Mouse (Mus musculus) midbrain, embryonic 13.5 days (tissue): ENCODE measurements around the gene Kif26a. TPM values are rescaled to one million over a fixed set of nuclear protein-coding genes. Genes with fewer than 3 reads are reported as not detected.
A peak's percentile ranks its signal among the peaks of the same experiment; 100 is the strongest.

Experiments
- ATAC-seq: fragments of 200-750 bp; cut with Nextera tagmentation; 2 replicates; pipeline ENCODE4 v1.8.0; 2017; ENCODE audit warnings: mild to moderate bottlenecking, moderate TSS enrichment, moderate library complexity
- H3K27ac ChIP-seq: fragments of 300-500 bp; sonication (generic); 2 replicates; pipeline ENCODE4 v1.5.1; 2015; ENCODE audit warnings: inconsistent platforms, mild to moderate bottlenecking, moderate library complexity
- H3K27me3 ChIP-seq: fragments of 300-500 bp; sonication (generic); 2 replicates; pipeline ENCODE4 v1.6.1; 2015; ENCODE audit warnings: mild to moderate bottlenecking, inconsistent platforms
- H3K36me3 ChIP-seq: fragments of 300-500 bp; sonication (generic); 2 replicates; pipeline ENCODE4 v1.6.1; 2015; ENCODE audit warnings: mild to moderate bottlenecking, inconsistent platforms
- H3K4me1 ChIP-seq: fragments of 300-500 bp; sonication (generic); replicated peaks from 2 replicates; pipeline ENCODE4 v1.6.1; 2015; ENCODE audit warnings: inconsistent platforms
- H3K4me2 ChIP-seq: fragments of 300-500 bp; sonication (generic); replicated peaks from 2 replicates; pipeline ENCODE4 v1.6.1; 2015; ENCODE audit warnings: moderate library complexity, mild to moderate bottlenecking, inconsistent platforms
- H3K4me3 ChIP-seq: fragments of 300-500 bp; sonication (generic); replicated peaks from 2 replicates; pipeline ENCODE4 v1.5.1; 2015; ENCODE audit warnings: mild to moderate bottlenecking, inconsistent platforms
- H3K9ac ChIP-seq: fragments of 300-500 bp; sonication (generic); replicated peaks from 2 replicates; pipeline ENCODE4 v1.6.1; 2015; ENCODE audit warnings: mild to moderate bottlenecking, inconsistent platforms
- H3K9me3 ChIP-seq: fragments of 300-500 bp; sonication (generic); 2 replicates; pipeline ENCODE4 v1.6.1; 2016; ENCODE audit warnings: mild to moderate bottlenecking, inconsistent platforms
- WGBS: fragments of 180-500 bp; shearing (Covaris S2); methylation state at CpG from one replicate; pipeline ENCODE4 v1.1.7; 2015; 5-methylcytosine and 5-hydroxymethylcytosine counted together
- polyA plus RNA-seq: library from polyadenylated mRNA; unstranded; fragments of >200 nt; fragmentation: Nextera tagmentation; extraction: Ambion mirVana; gene quantifications from 2 replicates; pipeline ENCODE4 v1.2.1, GENCODE M21; 2015

Kif26a gene
- polyA plus RNA-seq, 1 experiment from 2014 or later: 11.4 TPM

DNA sequence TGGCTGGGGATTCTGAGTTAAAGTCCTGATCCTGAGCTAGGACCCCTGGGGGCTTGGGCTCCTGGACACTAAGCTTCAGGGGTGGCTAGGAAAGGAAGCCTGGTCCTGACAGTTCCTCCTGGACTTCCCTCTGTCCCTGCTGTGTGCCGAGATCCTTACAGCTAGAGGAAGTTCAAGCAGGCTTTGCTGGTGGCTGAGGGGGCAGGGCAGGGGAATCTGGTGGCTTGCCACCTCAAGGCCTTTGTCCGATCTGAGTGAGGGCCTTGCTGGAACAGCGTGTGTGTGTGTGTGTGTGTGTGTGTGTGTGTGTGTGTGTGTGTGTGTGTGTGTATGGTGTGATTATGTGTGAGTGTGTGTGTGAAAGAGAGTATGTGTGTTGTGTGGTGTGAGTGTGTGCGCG, 8.5 kb downstream of the Kif26a start:
- Histone ChIP-seq H3K9me3 (no peaks in the 10 kb centered on the region), H3K27me3 (peaks cover 15% of the 10 kb centered on the region), H3K9ac (no peak overlapping the region), H3K4me2 (peak overlapping the region; percentile 14; the same call in 1 of the 2 replicates), H3K4me3 (no peak overlapping the region), H3K27ac (0 out of 2 replicates have a peak overlapping the region, but pooled peaks have one; percentile 12), H3K36me3 (peaks cover 16% of the 10 kb centered on the region), H3K4me1 (peaks cover 92% of the 10 kb centered on the region)
- ATAC-seq: no peak
- 55% methylated on average over 4 of the region's 5 CpGs for WGBS

- ATAC-seq: no peak
- Histone ChIP-seq H3K4me3 (no peak overlapping the region), H3K36me3 (peaks cover 22% of the 10 kb centered on the region), H3K4me2 (peak overlapping the region; percentile 14; the same call in 1 of the 2 replicates), H3K9me3 (no peaks in the 10 kb centered on the region), H3K9ac (0 out of 2 replicates have a peak overlapping the region, but pooled peaks have one; percentile 42), H3K27me3 (peaks cover 20% of the 10 kb centered on the region), H3K4me1 (peaks cover 83% of the 10 kb centered on the region), H3K27ac (peak overlapping the region; percentile 12; the same call in 1 of the 2 replicates)
- 36% methylated on average over 16 of the region's 16 CpGs for WGBS
Observed at GRCm38 (mm10) chr12:112155218-112156051, 9.4 kb downstream of the Kif26a start.

DNA sequence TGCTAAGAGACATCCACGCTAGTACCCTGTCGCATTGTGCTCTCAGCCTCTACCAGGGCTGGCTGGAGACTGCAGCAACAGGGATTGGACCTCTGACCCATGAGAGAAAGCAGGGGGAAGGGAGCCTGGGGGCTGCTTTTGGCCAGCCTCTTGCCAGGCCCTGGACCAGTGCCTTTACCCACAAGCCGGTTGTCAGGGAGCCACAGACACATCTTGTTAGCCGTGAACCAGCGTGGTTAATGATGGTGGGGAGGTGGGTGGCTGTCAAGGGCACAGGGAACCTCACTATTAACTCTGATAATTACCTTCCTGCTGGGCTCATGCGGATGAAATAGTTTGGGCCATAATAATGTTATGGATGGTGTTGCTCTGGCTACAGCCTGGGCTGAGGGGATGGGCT, 10.8 kb downstream of the Kif26a start:
- no peak for ATAC-seq
- H3K27me3 ChIP-seq: peaks cover 24% of the 10 kb centered on the region
- WGBS: 62% methylated on average over 6 of the region's 6 CpGs
- H3K4me1 ChIP-seq: peaks cover 83% of the 10 kb centered on the region
- no peaks in the 10 kb centered on the region for H3K9me3 ChIP-seq
- H3K4me3 ChIP-seq: no peak overlapping the region
- peak overlapping the region; percentile 36; the same call in 1 of the 2 replicates for H3K27ac ChIP-seq
- no peak overlapping the region for H3K4me2 ChIP-seq
- peaks cover 22% of the 10 kb centered on the region for H3K36me3 ChIP-seq
- 0 out of 2 replicates have a peak overlapping the region, but pooled peaks have one; percentile 33 for H3K9ac ChIP-seq

- Histone ChIP-seq H3K27me3 (peaks cover 21% of the 10 kb centered on the region), H3K4me1 (peaks cover 84% of the 10 kb centered on the region)
Observed at GRCm38 (mm10) chr12:112158246-112158645, 12.2 kb downstream of the Kif26a start.

DNA sequence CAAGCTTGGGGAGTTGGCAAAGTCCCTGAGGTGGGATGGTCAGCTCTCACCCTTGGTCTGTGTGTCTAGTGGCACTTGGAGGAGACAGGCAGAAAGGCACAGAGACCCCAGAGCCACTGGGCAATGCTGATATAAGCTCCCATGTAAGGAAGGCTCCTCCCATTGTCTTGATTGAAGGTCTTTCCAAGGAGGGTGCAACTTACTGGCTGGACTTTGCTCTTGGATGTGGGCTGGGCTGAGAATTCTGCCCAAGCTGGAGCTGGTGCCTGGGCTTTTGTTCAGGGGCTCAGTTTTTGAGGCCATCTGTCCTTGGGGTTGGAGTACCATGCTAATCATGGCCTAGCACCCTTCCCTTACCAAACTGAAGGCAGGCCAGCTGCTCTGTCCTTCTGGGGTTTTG, 12.8 kb downstream of the Kif26a start:
- Histone ChIP-seq H3K4me1 (peaks cover 84% of the 10 kb centered on the region), H3K9me3 (no peaks in the 10 kb centered on the region), H3K36me3 (peaks cover 26% of the 10 kb centered on the region), H3K4me3 (no peak overlapping the region), H3K27me3 (peaks cover 18% of the 10 kb centered on the region), H3K4me2 (no peak overlapping the region), H3K9ac (no peak overlapping the region), H3K27ac (no peak overlapping the region)
- ATAC-seq: no peak

More at GRCm38 (mm10) chr12:112158246-112158645, 12.2 kb downstream of the Kif26a start:
- H3K27ac ChIP-seq: no peak overlapping the region
- WGBS: 64% methylated on average over 8 of the region's 8 CpGs
- no peaks in the 10 kb centered on the region for H3K9me3 ChIP-seq
- H3K36me3 ChIP-seq: peaks cover 26% of the 10 kb centered on the region
- no peak overlapping the region for H3K4me2 ChIP-seq
- no peak for ATAC-seq
- no peak overlapping the region for H3K4me3 ChIP-seq
- H3K9ac ChIP-seq: no peak overlapping the region

GRCm38 (mm10) chr12:112163981-112164839, 18.2 kb downstream of the Kif26a start:
- Histone ChIP-seq H3K27ac (peak overlapping the region; percentile 70), H3K36me3 (peaks cover 21% of the 10 kb centered on the region), H3K4me1 (peaks cover 84% of the 10 kb centered on the region), H3K4me3 (no peak overlapping the region), H3K9me3 (no peaks in the 10 kb centered on the region), H3K27me3 (peaks cover 11% of the 10 kb centered on the region), H3K9ac (peak overlapping the region; percentile 39), H3K4me2 (0 out of 2 replicates have a peak overlapping the region, but pooled peaks have one; percentile 15)
- ATAC-seq: peak; percentile 82
- WGBS: 9% methylated on average over 16 of the region's 16 CpGs

DNA sequence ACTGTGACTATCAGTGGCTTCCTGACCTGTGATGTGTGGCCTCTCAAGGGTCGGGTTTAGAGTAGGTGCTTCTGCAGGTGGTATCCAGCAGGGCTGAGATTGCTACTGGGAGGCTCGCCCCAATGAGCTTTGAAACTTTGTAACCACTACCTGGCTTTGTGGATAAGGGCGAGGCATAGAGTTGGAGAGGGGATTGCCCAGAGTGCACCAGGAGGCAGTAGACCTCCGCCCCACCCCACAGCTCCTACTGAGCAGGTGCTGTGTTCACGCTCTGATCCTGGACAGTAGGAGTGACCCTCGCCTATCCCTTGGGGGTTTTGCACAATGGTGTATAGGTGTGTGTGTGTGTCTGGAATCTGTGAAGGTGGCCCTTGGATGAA, 18.8 kb downstream of the Kif26a start:
- 0 out of 2 replicates have a peak, but pooled peaks have one; percentile 3 for ATAC-seq
- H3K27ac ChIP-seq: peak overlapping the region; percentile 70; the same call in 1 of the 2 replicates
- H3K4me1 ChIP-seq: peaks cover 90% of the 10 kb centered on the region
- no peak overlapping the region for H3K9ac ChIP-seq
- 71% methylated on average over 6 of the region's 6 CpGs for WGBS
- no peak overlapping the region for H3K4me2 ChIP-seq
- H3K9me3 ChIP-seq: no peaks in the 10 kb centered on the region
- H3K36me3 ChIP-seq: peaks cover 15% of the 10 kb centered on the region
- H3K27me3 ChIP-seq: peaks cover 10% of the 10 kb centered on the region
- no peak overlapping the region for H3K4me3 ChIP-seq

GRCm38 (mm10) chr12:112169240-112169639, 23.2 kb downstream of the Kif26a start:
- Histone ChIP-seq H3K27ac (peak overlapping the region; percentile 47; the same call in 1 of the 2 replicates), H3K4me2 (no peak overlapping the region), H3K4me1 (peaks cover 78% of the 10 kb centered on the region), H3K9me3 (no peaks in the 10 kb centered on the region), H3K4me3 (no peak overlapping the region), H3K36me3 (peaks cover 26% of the 10 kb centered on the region), H3K9ac (no peak overlapping the region), H3K27me3 (peaks cover 3% of the 10 kb centered on the region; the same call in 1 of the 2 replicates)
- WGBS: 77% methylated on average over 5 of the region's 5 CpGs
- no peak for ATAC-seq

GRCm38 (mm10) chr12:112170671-112171574, 24.9 kb downstream of the Kif26a start:
- WGBS: 12% methylated on average over 20 of the region's 20 CpGs
- Histone ChIP-seq H3K27me3 (peaks cover 3% of the 10 kb centered on the region; the same call in 1 of the 2 replicates), H3K4me1 (peaks cover 62% of the 10 kb centered on the region), H3K4me2 (peak overlapping the region; percentile 15; the same call in 1 of the 2 replicates), H3K36me3 (peaks cover 43% of the 10 kb centered on the region), H3K9ac (peak overlapping the region; percentile 42), H3K27ac (peak overlapping the region; percentile 74), H3K4me3 (no peak overlapping the region), H3K9me3 (no peaks in the 10 kb centered on the region)
- ATAC-seq: peak; percentile 54

DNA sequence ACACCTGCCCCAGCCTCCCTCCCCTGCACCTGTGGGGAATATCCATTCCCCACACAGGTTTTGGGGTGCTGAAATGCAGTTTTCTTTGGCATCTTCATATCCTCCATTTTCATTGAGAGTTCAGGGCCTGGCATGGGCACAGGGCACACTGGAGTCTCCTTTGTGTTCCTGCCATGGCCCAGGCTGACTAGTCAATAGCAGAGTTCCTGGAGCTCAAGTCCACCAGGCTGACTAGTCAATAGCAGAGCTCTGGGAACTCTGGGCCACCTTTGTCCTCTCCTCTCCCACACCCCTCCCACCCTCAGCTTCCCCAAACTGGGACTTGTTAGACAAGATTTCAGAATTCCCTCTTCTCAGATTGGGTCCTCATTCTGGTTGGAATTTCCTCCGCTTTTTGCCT, 25.6 kb downstream of the Kif26a start:
- peak overlapping the region; percentile 74 for H3K27ac ChIP-seq
- H3K4me1 ChIP-seq: peaks cover 57% of the 10 kb centered on the region
- peak overlapping the region; percentile 15; the same call in 1 of the 2 replicates for H3K4me2 ChIP-seq
- peaks cover 50% of the 10 kb centered on the region for H3K36me3 ChIP-seq
- H3K9ac ChIP-seq: 0 out of 2 replicates have a peak overlapping the region, but pooled peaks have one; percentile 42
- ATAC-seq: no peak
- no peak overlapping the region for H3K4me3 ChIP-seq
- WGBS: 100% methylated on average over 1 of the region's 1 CpGs
- H3K27me3 ChIP-seq: no peaks in the 10 kb centered on the region
- no peaks in the 10 kb centered on the region for H3K9me3 ChIP-seq

DNA sequence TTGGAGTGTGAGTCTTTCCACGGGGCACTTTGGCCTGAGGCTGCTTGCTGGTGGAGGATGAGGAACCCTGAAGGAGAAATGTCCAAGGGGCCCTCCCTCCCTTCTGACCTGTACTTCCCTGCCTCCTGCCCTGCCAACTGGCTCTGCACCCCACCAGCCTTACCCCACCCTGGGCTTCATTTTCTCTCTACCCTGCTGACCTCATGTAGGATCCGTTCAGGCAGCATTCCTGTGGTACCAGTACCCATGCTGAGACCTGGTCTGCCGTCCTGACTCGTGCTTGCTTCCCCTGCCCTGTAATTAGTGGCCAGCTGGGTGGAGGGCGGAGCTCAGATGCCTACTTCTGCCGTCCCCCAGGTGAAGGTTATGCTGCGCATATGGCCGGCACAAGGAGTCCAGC, 26.2 kb downstream of the Kif26a start:
- peaks cover 52% of the 10 kb centered on the region for H3K4me1 ChIP-seq
- H3K27me3 ChIP-seq: no peaks in the 10 kb centered on the region
- peaks cover 56% of the 10 kb centered on the region for H3K36me3 ChIP-seq
- WGBS: 76% methylated on average over 8 of the region's 8 CpGs
- no peak overlapping the region for H3K4me2 ChIP-seq
- no peak for ATAC-seq
- H3K4me3 ChIP-seq: no peak overlapping the region
- H3K27ac ChIP-seq: peak overlapping the region; percentile 74
- H3K9me3 ChIP-seq: no peaks in the 10 kb centered on the region
- H3K9ac ChIP-seq: no peak overlapping the region; the same call in 1 of the 2 replicates
